Mouse (Mus musculus) limb, embryonic 14.5 days (tissue): Measurements from ENCODE around the gene Sele. TPM values are rescaled to one million over a fixed set of nuclear protein-coding genes. Genes with fewer than 3 reads are reported as not detected.

Experiments used
- ATAC-seq: fragments of 200-750 bp; cut with Nextera tagmentation; 2 replicates; pipeline ENCODE4 v1.8.0; 2017; ENCODE audit warnings: low read depth, moderate number of reproducible peaks, moderate TSS enrichment; ENCODE audit not compliant: low FRiP score
- DNase-seq: peaks from one replicate; pipeline ENCODE4 v3.0.0-alpha.2; 2015; ENCODE audit warnings: low spot score
- H3K27ac ChIP-seq: fragments of 300-500 bp; sonication (generic); replicated peaks from 2 replicates; pipeline ENCODE4 v1.5.1; 2014; ENCODE audit warnings: low read depth, mild to moderate bottlenecking, low read length, moderate library complexity, mixed read lengths
- H3K27me3 ChIP-seq: fragments of 300-500 bp; sonication (generic); 2 replicates; pipeline ENCODE4 v1.6.1; 2014; ENCODE audit warnings: low read length, mixed read lengths; ENCODE audit not compliant: control insufficient read depth, insufficient read depth
- H3K36me3 ChIP-seq: fragments of 300-500 bp; sonication (generic); 2 replicates; pipeline ENCODE4 v1.6.1; 2014; ENCODE audit warnings: mild to moderate bottlenecking, low read length, moderate library complexity, mixed read lengths; ENCODE audit not compliant: control insufficient read depth, insufficient read depth
- H3K4me1 ChIP-seq: fragments of 300-500 bp; sonication (generic); 2 replicates; pipeline ENCODE4 v1.6.1; 2014; ENCODE audit warnings: antibody characterized with exemption, low read length, mixed read lengths; ENCODE audit not compliant: control insufficient read depth, insufficient read depth
- H3K4me2 ChIP-seq: fragments of 300-500 bp; sonication (generic); replicated peaks from 2 replicates; pipeline ENCODE4 v1.6.1; 2014; ENCODE audit warnings: low read depth, mild to moderate bottlenecking, low read length, moderate library complexity; ENCODE audit not compliant: severe bottlenecking
- H3K4me3 ChIP-seq: fragments of 300-500 bp; sonication (generic); replicated peaks from 2 replicates; pipeline ENCODE4 v1.5.1; 2014; ENCODE audit warnings: low read length
- H3K9ac ChIP-seq: fragments of 300-500 bp; sonication (generic); 2 replicates; pipeline ENCODE4 v1.6.1; 2014; ENCODE audit warnings: mild to moderate bottlenecking, low read depth, low read length, moderate library complexity; ENCODE audit not compliant: severe bottlenecking
- H3K9me3 ChIP-seq: fragments of 300-500 bp; sonication (generic); 2 replicates; pipeline ENCODE4 v1.6.1; 2016; ENCODE audit warnings: low read length; ENCODE audit not compliant: control insufficient read depth
- POLR2A ChIP-seq: fragments of 200-500 bp; IDR thresholded peaks from 2 replicates; pipeline ENCODE4 v1.8.0; 2012; ENCODE audit warnings: inconsistent platforms, mild to moderate bottlenecking, moderate library complexity, borderline replicate concordance; ENCODE audit not compliant: insufficient read depth, insufficient read length; ENCODE audit errors: extremely low read depth
- WGBS: fragments of 180-500 bp; shearing (Covaris S2); extraction: QIAGEN DNeasy Blood & Tissue Kit; methylation state at CpG from one replicate; pipeline ENCODE4 v1.1.7; 2014; 5-methylcytosine and 5-hydroxymethylcytosine counted together
- polyA plus RNA-seq, 2 experiments: library from polyadenylated mRNA; depleted of rRNA in 1 of 2; stranded (reverse) in 1 of 2; unstranded in 1 of 2; fragments of >200 nt; fragmentation: Nextera tagmentation in 1 of 2; extraction: Ambion mirVana in 1 of 2; gene quantifications; 2 replicates each; pipeline versions ENCODE4 v1.2.1 to v1.2.3; 2012 to 2014

Sele gene
- polyA plus RNA-seq, 2 experiments: 0.14 TPM; not detected in 1

DNA sequence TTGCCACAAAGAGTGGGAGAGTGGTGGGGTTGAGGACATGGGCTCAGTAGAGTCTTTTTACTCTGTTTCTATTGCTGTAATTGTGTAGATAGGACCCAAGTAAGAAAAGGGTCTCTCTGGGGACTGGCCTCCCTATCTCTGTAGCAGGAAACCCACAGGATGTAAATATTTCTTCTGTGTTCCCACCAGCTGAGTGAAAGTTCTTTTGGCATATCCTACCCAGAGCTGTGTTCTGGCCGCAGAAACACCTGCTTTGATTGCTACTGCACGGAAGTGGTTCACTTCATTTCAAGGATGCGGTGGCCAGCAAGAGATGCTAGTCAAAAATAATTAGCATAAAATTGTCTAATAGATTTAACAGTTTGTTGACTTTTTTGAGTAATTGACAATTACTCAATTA is 29.0 kb downstream of the Sele start:
- Histone ChIP-seq H3K27me3 (no peaks in the 10 kb centered on the region), H3K36me3 (no peaks in the 10 kb centered on the region), H3K9ac (no peak overlapping the region), H3K9me3 (no peaks in the 10 kb centered on the region), H3K4me2 (no peak overlapping the region), H3K4me3 (no peak overlapping the region), H3K27ac (no peak overlapping the region), H3K4me1 (no peaks in the 10 kb centered on the region)
- 95% methylated on average over 3 of the region's 3 CpGs for WGBS
- TF ChIP-seq POLR2A: no peak
- DNase-seq (no peak), ATAC-seq (no peak)

DNA sequence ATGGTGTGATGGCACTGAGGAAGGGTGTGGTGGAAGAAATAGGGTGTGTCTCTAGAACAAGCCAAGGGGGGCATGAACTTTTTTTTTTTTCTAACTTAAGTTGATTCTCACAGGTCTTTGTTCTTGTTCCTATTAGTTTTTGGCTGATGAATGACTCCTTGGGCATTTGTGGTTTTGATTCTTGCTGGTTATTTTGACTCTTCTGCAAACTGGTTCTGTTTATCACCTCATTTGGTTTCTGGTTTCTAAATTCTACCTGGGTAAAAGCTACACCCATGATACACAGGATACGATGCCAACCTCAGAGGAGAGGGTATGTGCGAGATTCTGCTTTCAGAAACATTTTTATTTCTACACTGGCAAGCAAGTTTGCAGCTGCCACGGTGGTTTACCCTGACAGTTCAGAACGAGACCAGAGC is 30.3 kb downstream of the Sele start:
- no peak overlapping the region for H3K9ac ChIP-seq
- DNase-seq (no peak), ATAC-seq (no peak)
- no peak for TF ChIP-seq POLR2A
- no peaks in the 10 kb centered on the region for H3K36me3 ChIP-seq
- no peaks in the 10 kb centered on the region for H3K27me3 ChIP-seq
- H3K9me3 ChIP-seq: no peaks in the 10 kb centered on the region
- WGBS: 83% methylated on average over 4 of the region's 4 CpGs
- no peak overlapping the region for H3K4me2 ChIP-seq
- H3K27ac ChIP-seq: no peak overlapping the region
- H3K4me1 ChIP-seq: no peaks in the 10 kb centered on the region
- H3K4me3 ChIP-seq: no peak overlapping the region

DNA sequence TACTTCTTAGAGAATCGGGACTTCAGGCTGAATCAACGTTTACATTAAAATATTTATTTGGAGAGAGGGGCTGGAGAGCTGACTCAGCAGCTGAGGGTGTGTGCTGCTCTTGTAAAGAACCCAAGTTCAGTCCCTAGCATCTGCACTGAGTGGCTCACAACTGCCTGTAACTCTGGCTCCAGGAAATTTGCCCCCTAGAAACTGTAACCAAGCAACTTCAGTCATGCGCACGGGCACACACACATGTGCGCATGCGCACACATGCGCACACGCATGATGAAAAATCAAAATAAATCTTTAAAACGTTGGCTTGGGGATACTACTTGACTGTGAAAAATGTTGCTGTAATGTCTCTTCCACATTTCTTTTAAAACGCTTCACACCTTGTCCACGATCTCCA is 31.1 kb downstream of the Sele start:
- ATAC-seq: no peak
- Histone ChIP-seq H3K27me3 (no peaks in the 10 kb centered on the region), H3K9ac (no peak overlapping the region), H3K36me3 (no peaks in the 10 kb centered on the region), H3K4me2 (no peak overlapping the region), H3K4me1 (no peaks in the 10 kb centered on the region), H3K4me3 (no peak overlapping the region), H3K9me3 (no peaks in the 10 kb centered on the region), H3K27ac (no peak overlapping the region)
- no peak for DNase-seq
- TF ChIP-seq POLR2A: no peak
- WGBS: 81% methylated on average over 11 of the region's 11 CpGs

DNA sequence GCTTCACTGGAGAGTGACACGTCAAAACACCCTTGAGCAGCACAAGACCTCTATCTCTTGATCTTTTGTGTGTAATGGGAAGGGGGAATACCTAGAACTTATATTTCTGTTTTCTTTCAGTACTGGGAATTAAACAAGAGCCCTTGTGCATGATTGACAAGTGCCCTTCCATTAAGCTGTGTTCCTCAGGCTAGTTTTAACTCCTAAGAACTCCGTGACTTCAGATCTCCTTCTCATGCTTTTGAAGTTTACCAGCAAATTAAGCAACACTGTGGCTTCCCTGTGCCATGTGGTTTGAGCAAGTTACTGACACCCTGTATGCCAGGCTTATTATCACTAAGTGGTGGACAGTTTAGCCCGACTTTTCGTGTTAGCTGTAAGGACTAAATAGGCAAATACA is 35.0 kb downstream of the Sele start:
- Histone ChIP-seq H3K36me3 (no peaks in the 10 kb centered on the region), H3K4me3 (no peak overlapping the region), H3K4me1 (no peaks in the 10 kb centered on the region), H3K4me2 (no peak overlapping the region), H3K27me3 (no peaks in the 10 kb centered on the region), H3K9me3 (no peaks in the 10 kb centered on the region), H3K27ac (no peak overlapping the region), H3K9ac (no peak overlapping the region)
- no peak for ATAC-seq
- WGBS: 86% methylated on average over 4 of the region's 4 CpGs
- DNase-seq: no peak
- no peak for TF ChIP-seq POLR2A

DNA sequence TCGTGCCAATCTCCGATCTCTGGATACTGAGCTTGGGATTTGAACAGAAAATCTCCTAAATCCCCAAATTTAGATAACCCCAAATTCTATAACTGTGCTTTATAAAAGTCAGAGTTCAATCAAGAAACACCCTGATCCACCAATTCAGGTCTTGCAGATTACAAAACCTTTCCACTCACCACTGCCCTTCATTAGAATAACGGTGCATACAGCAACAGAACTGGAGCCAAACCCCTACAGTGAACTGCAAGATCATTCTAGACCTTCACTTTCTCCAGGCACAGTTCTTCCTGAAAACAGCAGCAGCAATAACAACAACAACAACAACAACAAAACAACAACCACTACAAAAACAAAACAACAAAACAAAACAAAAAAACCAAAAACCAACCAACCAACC is 38.8 kb downstream of the Sele start:
- no peaks in the 10 kb centered on the region for H3K27me3 ChIP-seq
- DNase-seq (no peak), ATAC-seq (no peak)
- no peaks in the 10 kb centered on the region for H3K36me3 ChIP-seq
- 85% methylated on average over 3 of the region's 3 CpGs for WGBS
- TF ChIP-seq POLR2A: no peak
- H3K4me3 ChIP-seq: no peak overlapping the region
- no peaks in the 10 kb centered on the region for H3K9me3 ChIP-seq
- H3K27ac ChIP-seq: no peak overlapping the region
- H3K9ac ChIP-seq: no peak overlapping the region
- no peaks in the 10 kb centered on the region for H3K4me1 ChIP-seq
- no peak overlapping the region for H3K4me2 ChIP-seq

DNA sequence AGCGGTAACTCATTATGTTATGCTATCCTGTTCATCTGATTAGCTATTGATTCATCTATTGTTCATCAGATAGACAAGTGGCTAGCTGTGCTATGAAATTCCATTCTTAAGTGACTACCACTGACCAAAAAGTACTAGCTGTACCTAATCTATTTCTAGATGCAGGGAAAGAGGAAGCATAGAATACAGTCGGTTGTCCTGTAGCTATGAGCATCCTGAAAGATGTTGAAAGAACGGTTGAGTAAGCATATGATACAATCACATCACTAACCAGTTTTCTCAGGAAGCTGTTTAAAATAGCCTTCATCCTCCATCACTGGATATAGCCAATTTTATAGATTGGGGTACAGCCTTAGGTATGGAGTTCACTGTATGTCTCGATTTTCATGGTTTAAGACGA is 39.8 kb downstream of the Sele start:
- Histone ChIP-seq H3K36me3 (no peaks in the 10 kb centered on the region), H3K9me3 (no peaks in the 10 kb centered on the region), H3K9ac (no peak overlapping the region), H3K4me1 (no peaks in the 10 kb centered on the region), H3K4me2 (no peak overlapping the region), H3K27ac (no peak overlapping the region), H3K27me3 (no peaks in the 10 kb centered on the region), H3K4me3 (no peak overlapping the region)
- 92% methylated on average over 5 of the region's 5 CpGs for WGBS
- TF ChIP-seq POLR2A: no peak
- ATAC-seq: no peak
- DNase-seq: no peak
